Mouse (Mus musculus): Measurements from ENCODE around the gene Zfr2.
"Not testable (repeated sequence)": the region's sequence is repeated elsewhere in the genome, so short reads cannot be mapped to it uniquely, and the experiment has no call there.

Zfr2 gene

GRCm38 (mm10) chr10:81202978-81203720 is 29.8 kb upstream of the Zfr2 start:
- no peak for DNase-seq (ENCODE audit: low spot score)

GRCm38 (mm10) chr10:81204137-81204536 is 28.8 kb upstream of the Zfr2 start:
- no peak for DNase-seq (ENCODE audit: low spot score)

GRCm38 (mm10) chr10:81210154-81210553 is 22.8 kb upstream of the Zfr2 start:
- no peak for DNase-seq (ENCODE audit: low spot score)

GRCm38 (mm10) chr10:81216260-81216659 is 16.7 kb upstream of the Zfr2 start:
- DNase-seq (ENCODE audit: low spot score), result no peak

- DNase-seq (ENCODE audit: low spot score), result no peak
These were observed 16.1 kb upstream of the Zfr2 start for GRCm38 (mm10) chr10:81216810-81217209.

GRCm38 (mm10) chr10:81217267-81217666 is 15.7 kb upstream of the Zfr2 start:
- DNase-seq (ENCODE audit: low spot score), result not testable (repeated sequence)

GRCm38 (mm10) chr10:81217964-81218363 is 15.0 kb upstream of the Zfr2 start:
- peak; percentile 36 for DNase-seq (ENCODE audit: low spot score)

GRCm38 (mm10) chr10:81221402-81222015 is 11.4 kb upstream of the Zfr2 start:
- DNase-seq (ENCODE audit: low spot score), result no peak

GRCm38 (mm10) chr10:81223731-81224130 is 9.2 kb upstream of the Zfr2 start:
- DNase-seq (ENCODE audit: low spot score), result not testable (repeated sequence)

- DNase-seq (ENCODE audit: low spot score), result no peak
These were observed 3.1 kb upstream of the Zfr2 start for GRCm38 (mm10) chr10:81229735-81230437.

- no peak for DNase-seq (ENCODE audit: low spot score)
These were observed 2.3 kb upstream of the Zfr2 start, which contains the start of gene Atcay for GRCm38 (mm10) chr10:81230438-81231332. Atcay (minus strand) TSS chr10:81230833.

- no peak for DNase-seq (ENCODE audit: low spot score)
These were observed 1.5 kb upstream of the Zfr2 start for GRCm38 (mm10) chr10:81231436-81231835.

- DNase-seq (ENCODE audit: low spot score), result no peak
These were observed 251 bp downstream of the Zfr2 start for GRCm38 (mm10) chr10:81233226-81233585.

GRCm38 (mm10) chr10:81234206-81234605 is 1.3 kb downstream of the Zfr2 start:
- DNase-seq (ENCODE audit: low spot score), result no peak

GRCm38 (mm10) chr10:81236471-81237268 is 3.7 kb downstream of the Zfr2 start:
- DNase-seq (ENCODE audit: low spot score), result no peak

GRCm38 (mm10) chr10:81238618-81239017 is 5.7 kb downstream of the Zfr2 start:
- no peak for DNase-seq (ENCODE audit: low spot score)

GRCm38 (mm10) chr10:81240876-81241275 is 7.9 kb downstream of the Zfr2 start:
- DNase-seq (ENCODE audit: low spot score), result no peak

GRCm38 (mm10) chr10:81242021-81242420 is 9.1 kb downstream of the Zfr2 start:
- DNase-seq (ENCODE audit: low spot score), result no peak

- no peak for DNase-seq (ENCODE audit: low spot score)
These were observed 11.2 kb downstream of the Zfr2 start for GRCm38 (mm10) chr10:81244146-81244545.

- peak; percentile 71 for DNase-seq (ENCODE audit: low spot score)
These were observed 11.6 kb downstream of the Zfr2 start for GRCm38 (mm10) chr10:81244595-81244994.

GRCm38 (mm10) chr10:81245166-81245565 is 12.2 kb downstream of the Zfr2 start:
- no peak for DNase-seq (ENCODE audit: low spot score)
